Mouse (Mus musculus) kidney, embryonic 15.5 days (tissue): ENCODE data around the gene Arid5b. TPM values are rescaled to one million over a fixed set of nuclear protein-coding genes. Genes with fewer than 3 reads are reported as not detected.
A peak's percentile ranks its signal among the peaks of the same experiment; 100 is the strongest.
"Not testable (repeated sequence)": the region's sequence is repeated elsewhere in the genome, so short reads cannot be mapped to it uniquely, and the experiment has no call there.

Experiments
- ATAC-seq: fragments of 200-750 bp; cut with Nextera tagmentation; replicated peaks from 2 replicates; pipeline ENCODE4 v1.8.0; 2017; ENCODE audit warnings: moderate TSS enrichment; ENCODE audit not compliant: low FRiP score
- H3K27ac ChIP-seq: fragments of 300-500 bp; sonication (generic); 2 replicates; pipeline ENCODE4 v1.5.1; 2015; ENCODE audit warnings: mild to moderate bottlenecking, inconsistent platforms
- H3K27me3 ChIP-seq: fragments of 300-500 bp; sonication (generic); 2 replicates; pipeline ENCODE4 v1.6.1; 2015; ENCODE audit warnings: inconsistent platforms
- H3K36me3 ChIP-seq: fragments of 300-500 bp; sonication (generic); 2 replicates; pipeline ENCODE4 v1.6.1; 2015; ENCODE audit warnings: inconsistent platforms
- H3K4me1 ChIP-seq: fragments of 300-500 bp; sonication (generic); 2 replicates; pipeline ENCODE4 v1.6.1; 2015; ENCODE audit warnings: inconsistent platforms
- H3K4me2 ChIP-seq: fragments of 300-500 bp; sonication (generic); 2 replicates; pipeline ENCODE4 v1.6.1; 2015; ENCODE audit warnings: moderate library complexity, mild to moderate bottlenecking, inconsistent platforms
- H3K4me3 ChIP-seq: fragments of 300-500 bp; sonication (generic); replicated peaks from 2 replicates; pipeline ENCODE4 v1.5.1; 2015; ENCODE audit warnings: mild to moderate bottlenecking, inconsistent platforms
- H3K9ac ChIP-seq: fragments of 300-500 bp; sonication (generic); 2 replicates; pipeline ENCODE4 v1.6.1; 2015; ENCODE audit warnings: mild to moderate bottlenecking, inconsistent platforms
- H3K9me3 ChIP-seq: fragments of 300-500 bp; sonication (generic); replicated peaks from 2 replicates; pipeline ENCODE4 v1.6.1; 2016; ENCODE audit warnings: inconsistent platforms
- WGBS: fragments of 180-500 bp; shearing (Covaris S2); methylation state at CpG from one replicate; pipeline ENCODE4 v1.1.7; 2015; ENCODE audit warnings: mixed read lengths; 5-methylcytosine and 5-hydroxymethylcytosine counted together
- polyA plus RNA-seq: library from polyadenylated mRNA; unstranded; fragments of >200 nt; fragmentation: Nextera tagmentation; extraction: Ambion mirVana; gene quantifications from 2 replicates; pipeline ENCODE4 v1.2.1, GENCODE M21; 2015

Gene Arid5b
- polyA plus RNA-seq, 1 experiment from 2014 or later = 38.6 TPM

GRCm38 (mm10) chr10:68107716-68108115, 170.8 kb downstream of the Arid5b start:
- ATAC-seq = no peak
- Histone ChIP-seq H3K27me3 (no peaks in the 10 kb centered on the region), H3K36me3 (peaks cover 9% of the 10 kb centered on the region; the same call in 1 of the 2 replicates), H3K9me3 (no peaks in the 10 kb centered on the region), H3K9ac (no peak overlapping the region), H3K4me3 (no peak overlapping the region), H3K27ac (no peak overlapping the region), H3K4me2 (no peak overlapping the region), H3K4me1 (peaks cover 50% of the 10 kb centered on the region)
- WGBS = 62% methylated on average over 6 of the region's 6 CpGs

GRCm38 (mm10) chr10:68106351-68106950, 172.1 kb downstream of the Arid5b start:
- Histone ChIP-seq H3K9ac (no peak overlapping the region), H3K9me3 (no peaks in the 10 kb centered on the region), H3K4me2 (no peak overlapping the region), H3K27ac (0 out of 2 replicates have a peak overlapping the region, but pooled peaks have one; percentile 77), H3K4me1 (peaks cover 52% of the 10 kb centered on the region), H3K27me3 (no peaks in the 10 kb centered on the region), H3K4me3 (no peak overlapping the region), H3K36me3 (peaks cover 14% of the 10 kb centered on the region)
- WGBS = 42% methylated on average over 9 of the region's 9 CpGs
- no peak for ATAC-seq

- 31% methylated on average over 14 of the region's 14 CpGs for WGBS
- ATAC-seq = 0 out of 2 replicates have a peak, but pooled peaks have one; percentile 10
These were observed 173.4 kb downstream of the Arid5b start for GRCm38 (mm10) chr10:68104881-68105781.

GRCm38 (mm10) chr10:68104481-68104880, 174.1 kb downstream of the Arid5b start:
- no peaks in the 10 kb centered on the region for H3K9me3 ChIP-seq
- peaks cover 52% of the 10 kb centered on the region for H3K4me1 ChIP-seq
- H3K36me3 ChIP-seq = peaks cover 31% of the 10 kb centered on the region
- H3K4me3 ChIP-seq = no peak overlapping the region
- H3K4me2 ChIP-seq = 0 out of 2 replicates have a peak overlapping the region, but pooled peaks have one; percentile 20
- ATAC-seq = peak; percentile 6; the same call in 1 of the 2 replicates
- H3K27ac ChIP-seq = peak overlapping the region; percentile 77
- H3K9ac ChIP-seq = no peak overlapping the region
- no peaks in the 10 kb centered on the region for H3K27me3 ChIP-seq
- WGBS = 6% methylated on average over 2 of the region's 2 CpGs

More at GRCm38 (mm10) chr10:68104881-68105781, 173.4 kb downstream of the Arid5b start:
- H3K27me3 ChIP-seq = no peaks in the 10 kb centered on the region
- 0 out of 2 replicates have a peak overlapping the region, but pooled peaks have one; percentile 20 for H3K4me2 ChIP-seq
- H3K9me3 ChIP-seq = no peaks in the 10 kb centered on the region
- H3K36me3 ChIP-seq = peaks cover 28% of the 10 kb centered on the region
- H3K9ac ChIP-seq = no peak overlapping the region
- peaks cover 52% of the 10 kb centered on the region for H3K4me1 ChIP-seq
- H3K27ac ChIP-seq = peak overlapping the region; percentile 77
- no peak overlapping the region for H3K4me3 ChIP-seq

GRCm38 (mm10) chr10:68103988-68104387, 174.6 kb downstream of the Arid5b start:
- no peak overlapping the region for H3K9ac ChIP-seq

GRCm38 (mm10) chr10:68103078-68103855, 175.3 kb downstream of the Arid5b start:
- no peaks in the 10 kb centered on the region for H3K9me3 ChIP-seq
- 59% methylated on average over 6 of the region's 6 CpGs for WGBS
- peak overlapping the region; percentile 77 for H3K27ac ChIP-seq
- no peak overlapping the region for H3K4me3 ChIP-seq
- H3K4me1 ChIP-seq = peaks cover 52% of the 10 kb centered on the region
- peaks cover 34% of the 10 kb centered on the region for H3K36me3 ChIP-seq
- H3K4me2 ChIP-seq = no peak overlapping the region
- H3K27me3 ChIP-seq = no peaks in the 10 kb centered on the region
- H3K9ac ChIP-seq = no peak overlapping the region
- no peak for ATAC-seq

More at GRCm38 (mm10) chr10:68103988-68104387, 174.6 kb downstream of the Arid5b start:
- Histone ChIP-seq H3K4me3 (no peak overlapping the region), H3K36me3 (peaks cover 31% of the 10 kb centered on the region), H3K27ac (peak overlapping the region; percentile 77), H3K9me3 (no peaks in the 10 kb centered on the region), H3K27me3 (no peaks in the 10 kb centered on the region), H3K4me1 (peaks cover 52% of the 10 kb centered on the region), H3K4me2 (no peak overlapping the region)
- WGBS = 33% methylated on average over 5 of the region's 5 CpGs
- peak; percentile 62; the same call in 1 of the 2 replicates for ATAC-seq

- Histone ChIP-seq H3K9ac (no peak overlapping the region), H3K4me3 (no peak overlapping the region), H3K27ac (no peak overlapping the region), H3K36me3 (peaks cover 41% of the 10 kb centered on the region), H3K4me2 (no peak overlapping the region), H3K4me1 (peaks cover 50% of the 10 kb centered on the region), H3K9me3 (no peaks in the 10 kb centered on the region), H3K27me3 (no peaks in the 10 kb centered on the region)
- 97% methylated on average over 6 of the region's 6 CpGs for WGBS
- no peak for ATAC-seq
These were observed 176.0 kb downstream of the Arid5b start for GRCm38 (mm10) chr10:68102566-68102965.

GRCm38 (mm10) chr10:68101251-68101650, 177.3 kb downstream of the Arid5b start:
- no peak overlapping the region for H3K9ac ChIP-seq
- no peak for ATAC-seq
- 0 out of 2 replicates have a peak overlapping the region, but pooled peaks have one; percentile 42 for H3K27ac ChIP-seq
- WGBS = 77% methylated on average over 4 of the region's 4 CpGs
- H3K36me3 ChIP-seq = peaks cover 54% of the 10 kb centered on the region
- H3K27me3 ChIP-seq = no peaks in the 10 kb centered on the region
- H3K4me2 ChIP-seq = no peak overlapping the region
- peaks cover 37% of the 10 kb centered on the region for H3K4me1 ChIP-seq
- no peak overlapping the region for H3K4me3 ChIP-seq
- no peaks in the 10 kb centered on the region for H3K9me3 ChIP-seq

GRCm38 (mm10) chr10:68100506-68100905, 178.0 kb downstream of the Arid5b start:
- 0 out of 2 replicates have a peak overlapping the region, but pooled peaks have one; percentile 22 for H3K27ac ChIP-seq
- peaks cover 31% of the 10 kb centered on the region for H3K4me1 ChIP-seq
- H3K4me2 ChIP-seq = no peak overlapping the region
- no peak overlapping the region for H3K9ac ChIP-seq
- H3K36me3 ChIP-seq = peaks cover 61% of the 10 kb centered on the region
- H3K9me3 ChIP-seq = no peaks in the 10 kb centered on the region
- no peak for ATAC-seq
- 67% methylated on average over 8 of the region's 8 CpGs for WGBS
- H3K27me3 ChIP-seq = no peaks in the 10 kb centered on the region
- H3K4me3 ChIP-seq = no peak overlapping the region

- WGBS = 90% methylated on average over 7 of the region's 7 CpGs
- not testable (repeated sequence) for H3K27me3 ChIP-seq, H3K4me3 ChIP-seq, H3K4me2 ChIP-seq, H3K9ac ChIP-seq, ATAC-seq, H3K9me3 ChIP-seq, H3K27ac ChIP-seq
- Histone ChIP-seq H3K36me3 (peaks cover 69% of the 10 kb centered on the region), H3K4me1 (peaks cover 24% of the 10 kb centered on the region)
These were observed 178.7 kb downstream of the Arid5b start for GRCm38 (mm10) chr10:68099801-68100200.

- no peak overlapping the region for H3K4me3 ChIP-seq
- no peak overlapping the region for H3K27ac ChIP-seq
- no peak overlapping the region for H3K9ac ChIP-seq
- H3K4me2 ChIP-seq = no peak overlapping the region
- no peaks in the 10 kb centered on the region for H3K9me3 ChIP-seq
- H3K36me3 ChIP-seq = peaks cover 84% of the 10 kb centered on the region
- 88% methylated on average over 19 of the region's 19 CpGs for WGBS
- no peak for ATAC-seq
- H3K4me1 ChIP-seq = peaks cover 9% of the 10 kb centered on the region
- no peaks in the 10 kb centered on the region for H3K27me3 ChIP-seq
These were observed 180.5 kb downstream of the Arid5b start for GRCm38 (mm10) chr10:68097821-68098675.
